Mouse (Mus musculus): ENCODE results near the gene Cabin1.

GRCm38 (mm10) chr10:75654053-75654452 lies 110.1 kb downstream of the Cabin1 start:
- TF ChIP-seq CTCF (IDR thresholded peaks at IDR 0.05; ENCODE audit: extremely low read depth, insufficient read length, insufficient replicate concordance, low read depth, low read length) = no peak
- no peak for TF ChIP-seq POLR2A (IDR thresholded peaks at IDR 0.05; ENCODE audit: low read depth, low read length)
